Mouse (Mus musculus) MEL (cell line): ENCODE results near the gene Dapk2. TPM values are rescaled to one million over a fixed set of nuclear protein-coding genes. Genes with fewer than 3 reads are reported as not detected.

Experiments
- DNase-seq: peaks from one replicate; pipeline ENCODE4 v3.0.0; 2011; ENCODE audit warnings: low read depth, low spot score
- H3K27ac ChIP-seq: 2 replicates; pipeline ENCODE4 v1.5.1; 2012; ENCODE audit warnings: low read depth, mild to moderate bottlenecking, control low read depth, low read length, moderate library complexity; ENCODE audit not compliant: control insufficient read depth
- H3K27me3 ChIP-seq, 2 experiments: fragments of 150-350 bp in 1 of 2; sonication (generic) in 1 of 2; 2 replicates each; pipeline ENCODE4 v1.6.1; 2012; ENCODE audit warnings: low read length in 2 of 2, mild to moderate bottlenecking in 2 of 2, improper control_type of control experiment in 1 of 2, moderate library complexity in 1 of 2; ENCODE audit not compliant: insufficient read depth in 2 of 2, control insufficient read depth in 1 of 2
- H3K36me3 ChIP-seq, 2 experiments: 2 replicates each; pipeline ENCODE4 v1.6.1; 2012 to 2014; ENCODE audit warnings: low read length in 2 of 2, improper control_type of control experiment in 1 of 2, inconsistent platforms in 1 of 2, mild to moderate bottlenecking in 1 of 2; ENCODE audit not compliant: insufficient read depth in 2 of 2, control insufficient read depth in 1 of 2
- H3K4me1 ChIP-seq, 2 experiments: fragments of 150-350 bp in 1 of 2; sonication (generic) in 1 of 2; 2 replicates each; pipeline ENCODE4 v1.6.1; 2012; ENCODE audit warnings: low read length in 2 of 2, improper control_type of control experiment in 1 of 2, mild to moderate bottlenecking in 1 of 2; ENCODE audit not compliant: insufficient read depth in 2 of 2, control insufficient read depth in 1 of 2
- H3K4me3 ChIP-seq, 2 experiments: fragments of 150-350 bp in 1 of 2; sonication (generic) in 1 of 2; 2 replicates each; pipeline ENCODE4 v1.5.1; 2012; ENCODE audit warnings: low read depth in 2 of 2, low read length in 2 of 2, mild to moderate bottlenecking in 2 of 2, moderate library complexity in 2 of 2, control low read depth in 1 of 2, improper control_type of control experiment in 1 of 2; ENCODE audit not compliant: control insufficient read depth in 1 of 2, insufficient read depth in 1 of 2
- H3K79me2 ChIP-seq: 2 replicates; pipeline ENCODE4 v1.6.1; 2012; ENCODE audit warnings: mild to moderate bottlenecking, low read length, moderate library complexity; ENCODE audit not compliant: control insufficient read depth, poor library complexity, insufficient read depth
- H3K9ac ChIP-seq: 2 replicates; pipeline ENCODE4 v1.6.1; 2012; ENCODE audit warnings: low read depth, mild to moderate bottlenecking, control low read depth, low read length, moderate library complexity; ENCODE audit not compliant: control insufficient read depth, poor library complexity, severe bottlenecking
- H3K9me3 ChIP-seq: fragments of 150-350 bp; sonication (generic); replicated peaks from 2 replicates; pipeline ENCODE4 v1.6.1; 2012; ENCODE audit warnings: mild to moderate bottlenecking, low read length, improper control_type of control experiment, moderate library complexity; ENCODE audit not compliant: insufficient read depth
- BHLHE40 ChIP-seq: IDR thresholded peaks from 2 replicates; pipeline ENCODE4 v1.6.1; 2012; ENCODE audit warnings: low read depth, mild to moderate bottlenecking, inconsistent platforms, low read length, improper control_type of control experiment, borderline replicate concordance
- CHD2 ChIP-seq: IDR thresholded peaks from 2 replicates; pipeline ENCODE4 v1.6.1; 2011; ENCODE audit warnings: low read length, improper control_type of control experiment
- EP300 ChIP-seq, 2 experiments: IDR thresholded peaks; 2 replicates each; pipeline ENCODE4 v1.6.1; 2011; ENCODE audit warnings: improper control_type of control experiment in 2 of 2, low read length in 2 of 2, low read depth in 1 of 2, mild to moderate bottlenecking in 1 of 2
- ETS1 ChIP-seq: IDR thresholded peaks from 2 replicates; pipeline ENCODE4 v1.6.1; 2012; ENCODE audit warnings: low read depth, mild to moderate bottlenecking, inconsistent platforms, low read length, improper control_type of control experiment, moderate library complexity
- GABPA ChIP-seq: IDR thresholded peaks from 2 replicates; pipeline ENCODE4 v1.6.1; 2012; ENCODE audit warnings: low read depth, mild to moderate bottlenecking, inconsistent platforms, low read length, improper control_type of control experiment, moderate library complexity
- GATA1 ChIP-seq: IDR thresholded peaks from 2 replicates; pipeline ENCODE4 v1.6.1; 2011; ENCODE audit warnings: low read depth, low read length, improper control_type of control experiment
- KAT2A ChIP-seq: conservative IDR thresholded peaks from 2 replicates; pipeline ENCODE4 v1.6.1; 2012; ENCODE audit warnings: low read depth, low read length, improper control_type of control experiment, inconsistent platforms
- MAX ChIP-seq: IDR thresholded peaks from 2 replicates; pipeline ENCODE4 v1.6.1; 2011; ENCODE audit warnings: low read length, improper control_type of control experiment
- MAZ ChIP-seq: IDR thresholded peaks from 2 replicates; pipeline ENCODE4 v1.6.1; 2012; ENCODE audit warnings: low read depth, mild to moderate bottlenecking, inconsistent platforms, low read length, improper control_type of control experiment
- MYC ChIP-seq: IDR thresholded peaks from 2 replicates; pipeline ENCODE4 v1.6.1; 2011; ENCODE audit warnings: low read depth, mild to moderate bottlenecking, low read length, improper control_type of control experiment, moderate library complexity
- POLR2AphosphoS2 ChIP-seq: IDR thresholded peaks from 2 replicates; pipeline ENCODE4 v1.6.1; 2011; ENCODE audit warnings: low read length, improper control_type of control experiment
- POLR2AphosphoS5 ChIP-seq: IDR thresholded peaks from 2 replicates; pipeline ENCODE4 v1.6.1; 2012; ENCODE audit warnings: low read depth, borderline replicate concordance, mild to moderate bottlenecking, inconsistent platforms, low read length, moderate library complexity, mixed read lengths
- RAD21 ChIP-seq: IDR thresholded peaks from 2 replicates; pipeline ENCODE4 v1.6.1; 2011; ENCODE audit warnings: mild to moderate bottlenecking, low read depth, low read length, improper control_type of control experiment
- RCOR1 ChIP-seq: IDR thresholded peaks from 2 replicates; pipeline ENCODE4 v1.6.1; 2012; ENCODE audit warnings: low read depth, mild to moderate bottlenecking, inconsistent platforms, low read length, improper control_type of control experiment
- SIN3A ChIP-seq: IDR thresholded peaks from 2 replicates; pipeline ENCODE4 v1.6.1; 2012; ENCODE audit warnings: low read length, improper control_type of control experiment, inconsistent platforms
- SMC3 ChIP-seq: IDR thresholded peaks from 2 replicates; pipeline ENCODE4 v1.6.1; 2011; ENCODE audit warnings: low read depth, low read length, improper control_type of control experiment
- TAL1 ChIP-seq: IDR thresholded peaks from 2 replicates; pipeline ENCODE4 v1.6.1; 2012; ENCODE audit warnings: mild to moderate bottlenecking, inconsistent platforms, low read length, moderate library complexity, mixed read lengths
- TCF12 ChIP-seq: IDR thresholded peaks from 2 replicates; pipeline ENCODE4 v1.6.1; 2014; ENCODE audit warnings: low read depth, mild to moderate bottlenecking, inconsistent platforms, low read length, improper control_type of control experiment, moderate library complexity
- USF1 ChIP-seq: IDR thresholded peaks from 2 replicates; pipeline ENCODE4 v1.6.1; 2014; ENCODE audit warnings: low read depth, mild to moderate bottlenecking, inconsistent platforms, low read length, improper control_type of control experiment, moderate library complexity
- USF2 ChIP-seq, 2 experiments: IDR thresholded peaks; 2 replicates each; pipeline ENCODE4 v1.6.1; 2011 to 2012; ENCODE audit warnings: improper control_type of control experiment in 2 of 2, low read length in 2 of 2, borderline replicate concordance in 1 of 2, inconsistent platforms in 1 of 2, low read depth in 1 of 2, mild to moderate bottlenecking in 1 of 2; ENCODE audit not compliant: insufficient read depth in 1 of 2
- ZC3H11A ChIP-seq: IDR thresholded peaks from 2 replicates; pipeline ENCODE4 v1.6.1; 2012; ENCODE audit warnings: low read depth, mild to moderate bottlenecking, inconsistent platforms, low read length, improper control_type of control experiment
- ZMIZ1 ChIP-seq: IDR thresholded peaks from 2 replicates; pipeline ENCODE4 v1.6.1; 2012; ENCODE audit warnings: low read depth, mild to moderate bottlenecking, inconsistent platforms, low read length, improper control_type of control experiment, moderate library complexity
- ZNF384 ChIP-seq: IDR thresholded peaks from 2 replicates; pipeline ENCODE4 v1.6.1; 2012; ENCODE audit warnings: low read depth, mild to moderate bottlenecking, inconsistent platforms, low read length, improper control_type of control experiment
- polyA plus RNA-seq, 2 experiments: library from polyadenylated mRNA; stranded (reverse) in 1 of 2; unstranded in 1 of 2; fragments of >175 nt in 1 of 2; fragments of >200 nt in 1 of 2; gene quantifications; 2 replicates each; pipeline versions ENCODE4 v1.2.1 to v1.2.4; 2012; ENCODE audit warnings: low replicate concordance in 2 of 2, low read depth in 1 of 2; ENCODE audit not compliant: insufficient read length in 2 of 2, insufficient read depth in 1 of 2, missing spikeins in 1 of 2
- total RNA-seq: library from RNA; depleted of rRNA; stranded (reverse); fragments of 300-350 nt; gene quantifications from 2 replicates; pipeline ENCODE4 v1.2.3, GENCODE M21; 2012

The Dapk2 gene
- total and polyA plus RNA-seq, 3 experiments: 5.8 to 8.3 TPM; not detected in 1

DNA sequence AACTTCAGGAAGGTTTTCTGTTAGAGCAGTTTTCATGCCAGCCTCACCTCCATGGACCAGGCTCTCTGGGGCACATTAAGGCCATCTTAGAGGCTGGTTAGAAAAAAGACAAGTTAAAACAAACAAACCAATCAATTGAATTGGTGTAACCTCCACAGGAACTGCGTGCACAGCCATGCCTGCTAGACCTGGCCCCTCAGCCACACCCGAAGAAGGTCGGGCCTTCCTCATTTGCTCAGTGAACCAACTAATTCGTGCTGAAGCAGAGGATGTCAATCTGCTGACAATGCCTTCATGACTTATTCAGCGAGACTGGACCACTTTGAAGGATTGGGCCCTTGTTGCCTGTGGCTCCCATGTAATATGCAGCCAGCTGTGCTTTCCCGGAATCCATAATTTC, 28.4 kb downstream of the Dapk2 start (continued):
- no peak for TF ChIP-seq ZMIZ1
- no peak for TF ChIP-seq POLR2AphosphoS2

DNA sequence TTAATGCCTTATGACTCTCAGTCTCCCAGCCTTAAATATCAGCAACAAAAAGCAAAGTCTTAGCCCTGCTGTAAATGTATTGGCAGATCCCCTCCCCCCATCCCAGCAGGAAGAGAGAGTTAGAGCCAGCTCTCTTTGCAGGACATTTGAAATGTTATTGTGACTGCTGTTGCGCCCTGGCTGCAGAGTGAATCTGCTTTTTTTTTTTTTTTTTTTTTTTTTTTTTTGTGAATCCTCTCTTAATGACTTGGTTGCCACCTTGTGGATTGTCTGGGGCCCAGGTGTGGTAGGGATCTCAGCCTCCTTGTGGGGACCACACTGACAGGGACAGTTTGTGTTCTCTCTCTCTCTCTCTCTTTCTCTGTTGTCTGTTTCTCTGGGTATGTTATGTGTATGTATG, 31.0 kb downstream of the Dapk2 start:
- Histone ChIP-seq H3K36me3 (peaks cover 0 to 20% of the 10 kb centered on the region in 2 experiments; a peak in 2 of 4 replicates), H3K79me2 (no peaks in the 10 kb centered on the region), H3K27ac (no peak overlapping the region), H3K4me1 (peaks cover 23 to 37% of the 10 kb centered on the region in 2 experiments), H3K4me3 (no peak overlapping the region), H3K9ac (no peak overlapping the region), H3K9me3 (no peaks in the 10 kb centered on the region), H3K27me3 (no peaks in the 10 kb centered on the region)
- no peak for DNase-seq
- TF ChIP-seq RAD21 (no peak; the same call in none of the 2 replicates), TCF12 (no peak), USF2 (IDR thresholded peaks at IDR 0.05; ENCODE audit: borderline replicate concordance in 1 of 2, insufficient read depth in 1 of 2, low read depth in 1 of 2, low read length in 2 of 2) (no peak), ZNF384 (peak; percentile 92), ZC3H11A (no peak)

GRCm38 (mm10) chr9:66194003-66194402, 36.0 kb downstream of the Dapk2 start:
- H3K27ac ChIP-seq: peak overlapping the region; percentile 74
- TF ChIP-seq ZC3H11A (no peak), MYC (no peak), KAT2A (no peak), MAX (no peak), TCF12 (peak; percentile 97), SMC3 (no peak), ZMIZ1 (no peak), EP300 (IDR thresholded peaks at IDR 0.05; ENCODE audit: low read depth in 1 of 2, low read length in 2 of 2) (peak; percentile 91 to 97), CHD2 (no peak), GABPA (no peak), MAZ (no peak), USF1 (0 out of 2 replicates have a peak, but pooled peaks have one; percentile 13), BHLHE40 (no peak), RCOR1 (peak; percentile 94), USF2 (IDR thresholded peaks at IDR 0.05; ENCODE audit: borderline replicate concordance in 1 of 2, insufficient read depth in 1 of 2, low read depth in 1 of 2, low read length in 2 of 2) (no peak), ETS1 (peak; percentile 90), GATA1 (peak; percentile 96), POLR2AphosphoS5 (no peak), SIN3A (peak; percentile 45; the same call in 1 of the 2 replicates), RAD21 (no peak), TAL1 (peak; percentile 89)
- H3K79me2 ChIP-seq: no peaks in the 10 kb centered on the region
- no peaks in the 10 kb centered on the region for H3K9me3 ChIP-seq
- H3K9ac ChIP-seq: no peak overlapping the region
- no peaks in the 10 kb centered on the region for H3K27me3 ChIP-seq
- no peak overlapping the region for H3K4me3 ChIP-seq
- peak; percentile 90 for DNase-seq
- peaks cover 15 to 32% of the 10 kb centered on the region in 2 experiments for H3K4me1 ChIP-seq
- peaks cover 0 to 23% of the 10 kb centered on the region in 2 experiments; a peak in 2 of 4 replicates for H3K36me3 ChIP-seq
